Mouse (Mus musculus) gastrocnemius, postnatal 36 days (tissue): Measurements from ENCODE around the gene Gm10715. TPM values are rescaled to one million over a fixed set of nuclear protein-coding genes. Genes with fewer than 3 reads are reported as not detected.
"Not testable (repeated sequence)": the region's sequence is repeated elsewhere in the genome, so short reads cannot be mapped to it uniquely, and the experiment has no call there.

Source experiments
- DNase-seq, 2 experiments: peaks; one replicate each; pipeline ENCODE4 v3.0.0; 2022
- intact Hi-C: fragments of 180-260 bp; cut with DNase I; formaldehyde crosslinking; loops from one replicate; pipeline ENCODE4 v1.15.1; 2025
- long read RNA-seq, 2 experiments: library from polyadenylated mRNA; stranded (forward); transcript quantifications; one replicate each; pipeline ENCODE4 v2.0.0; 2021
- total RNA-seq, 2 experiments: library from RNA; stranded (reverse); gene quantifications; 2 replicates each; pipeline ENCODE4 v1.2.3; 2021

Gm10715 gene
- not detected for total RNA-seq
- long read RNA-seq, experiment 1: 0 reads
- long read RNA-seq, experiment 2: 0 reads

- DNase-seq, intact Hi-C loops: not testable (repeated sequence)
These were observed at the start of gene Gm10715 for GRCm38 (mm10) chr9:3036577-3036976. Gene Gm10715 (plus strand): TSS chr9:3036877.

GRCm38 (mm10) chr9:3000445-3000972 is 36.2 kb upstream of the Gm10715 start, which contains the start of gene Gm10722:
Gene Gm10722 (plus strand): TSS chr9:3000922.
- peak in 1 of 2 experiments; percentile 46 for DNase-seq
- intact Hi-C loops: not testable (repeated sequence)

- DNase-seq: peak in 1 of 2 experiments; percentile 70
- intact Hi-C loops: not testable (repeated sequence)
These were observed 35.7 kb upstream of the Gm10715 start for GRCm38 (mm10) chr9:3001006-3001405.

DNA sequence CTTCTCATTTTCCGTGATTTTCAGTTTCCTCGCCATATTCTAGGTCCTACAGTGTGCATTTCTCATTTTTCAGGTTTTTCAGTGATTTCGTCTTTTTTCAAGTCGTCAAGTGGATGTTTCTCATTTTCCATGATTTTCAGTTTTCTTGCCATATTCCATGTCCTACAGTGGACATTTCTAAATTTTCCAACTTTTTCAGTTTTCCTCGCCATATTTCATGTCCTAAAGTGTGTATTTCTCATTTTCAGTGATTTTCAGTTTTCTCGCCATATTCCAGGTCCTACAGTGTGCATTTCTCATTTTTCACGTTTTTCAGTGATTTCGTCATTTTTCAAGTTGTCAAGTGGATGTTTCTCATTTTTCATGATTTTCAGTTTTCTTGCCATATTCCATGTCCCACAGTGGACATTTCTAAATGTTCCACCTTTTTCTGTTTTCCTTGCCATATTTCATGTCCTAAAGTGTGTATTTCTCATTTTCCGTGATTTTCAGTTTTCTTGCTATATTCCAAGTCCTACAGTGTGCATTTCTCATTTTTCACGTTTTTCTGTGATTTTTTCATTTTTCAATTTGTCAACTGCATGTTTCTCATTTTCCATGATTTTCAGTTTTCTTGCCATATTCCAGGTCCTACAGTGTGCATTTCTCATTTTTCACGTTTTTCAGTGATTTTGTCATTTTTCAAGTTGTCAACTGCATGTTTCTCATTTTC is 34.6 kb upstream of the Gm10715 start:
- peak; percentile 100 for DNase-seq
- intact Hi-C loops: not testable (repeated sequence)

GRCm38 (mm10) chr9:3002794-3003396 is 33.8 kb upstream of the Gm10715 start, which contains the start of gene Gm11168:
Gene Gm11168 (plus strand): TSS chr9:3003346.
- DNase-seq, intact Hi-C loops: not testable (repeated sequence)

- intact Hi-C loops, DNase-seq: not testable (repeated sequence)
These were observed 30.5 kb upstream of the Gm10715 start for GRCm38 (mm10) chr9:3006179-3006578.

GRCm38 (mm10) chr9:3006636-3007035 is 30.0 kb upstream of the Gm10715 start:
- intact Hi-C loops: not testable (repeated sequence)
- peak; percentile 37 to 100 for DNase-seq

DNA sequence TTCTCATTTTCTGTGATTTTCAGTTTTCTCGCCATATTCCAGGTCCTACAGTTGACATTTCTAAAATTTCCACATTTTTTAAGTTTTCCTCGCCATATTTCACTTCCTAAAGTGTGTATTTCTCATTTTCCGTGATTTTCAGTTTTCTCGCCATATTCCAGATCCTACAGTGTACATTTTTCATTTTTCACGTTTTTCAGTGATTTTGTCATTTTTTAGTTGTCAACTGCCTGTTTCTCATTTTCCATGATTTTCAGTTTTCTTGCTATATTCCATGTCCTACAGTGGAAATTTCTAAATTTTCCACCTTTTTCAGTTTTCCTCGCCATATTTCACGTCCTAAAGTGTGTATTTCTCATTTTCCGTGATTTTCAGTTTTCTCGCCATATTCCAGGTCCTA is 29.4 kb upstream of the Gm10715 start:
- intact Hi-C loops, DNase-seq: not testable (repeated sequence)

- DNase-seq, intact Hi-C loops: not testable (repeated sequence)
These were observed 27.3 kb upstream of the Gm10715 start for GRCm38 (mm10) chr9:3009331-3009730.

GRCm38 (mm10) chr9:3012054-3012621 is 24.5 kb upstream of the Gm10715 start:
- intact Hi-C loops, DNase-seq: not testable (repeated sequence)

DNA sequence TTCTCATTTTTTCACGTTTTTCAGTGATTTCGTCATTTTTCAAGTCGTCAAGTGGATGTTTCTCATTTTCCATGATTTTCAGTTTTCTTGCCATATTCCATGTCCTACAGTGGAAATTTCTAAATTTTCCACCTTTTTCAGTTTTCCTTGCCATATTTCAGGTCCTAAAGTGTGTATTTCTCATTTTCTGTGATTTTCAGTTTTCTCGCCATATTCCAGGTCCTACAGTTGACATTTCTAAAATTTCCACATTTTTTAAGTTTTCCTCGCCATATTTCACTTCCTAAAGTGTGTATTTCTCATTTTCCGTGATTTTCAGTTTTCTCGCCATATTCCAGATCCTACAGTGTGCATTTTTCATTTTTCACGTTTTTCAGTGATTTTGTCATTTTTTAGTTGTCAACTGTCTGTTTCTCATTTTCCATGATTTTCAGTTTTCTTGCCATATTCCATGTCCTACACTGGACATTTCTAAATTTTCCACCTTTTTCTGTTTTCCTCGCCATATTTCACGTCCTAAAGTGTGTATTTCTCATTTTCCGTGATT is 23.9 kb upstream of the Gm10715 start, which contains the start of gene Gm10721:
TSS of gene Gm10721 (plus strand) at position 408 of the 547 bp plus-strand sequence.
- intact Hi-C loops, DNase-seq: not testable (repeated sequence)

GRCm38 (mm10) chr9:3015354-3015753 is 21.3 kb upstream of the Gm10715 start, which contains the start of gene Gm10720:
Gene Gm10720 (plus strand): TSS chr9:3015654.
- intact Hi-C loops, DNase-seq: not testable (repeated sequence)

DNA sequence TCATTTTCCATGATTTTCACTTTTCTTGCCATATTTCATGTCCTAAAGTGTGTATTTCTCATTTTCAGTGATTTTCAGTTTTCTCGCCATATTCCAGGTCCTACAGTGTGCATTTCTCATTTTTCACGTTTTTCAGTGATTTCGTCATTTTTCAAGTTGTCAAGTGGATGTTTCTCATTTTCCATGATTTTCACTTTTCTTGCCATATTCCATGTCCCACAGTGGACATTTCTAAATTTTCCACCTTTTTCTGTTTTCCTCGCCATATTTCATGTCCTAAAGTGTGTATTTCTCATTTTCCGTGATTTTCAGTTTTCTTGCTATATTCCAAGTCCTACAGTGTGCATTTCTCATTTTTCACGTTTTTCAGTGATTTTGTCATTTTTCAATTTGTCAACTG is 20.8 kb upstream of the Gm10715 start:
- intact Hi-C loops: not testable (repeated sequence)
- peak in 1 of 2 experiments; percentile 21 for DNase-seq

DNA sequence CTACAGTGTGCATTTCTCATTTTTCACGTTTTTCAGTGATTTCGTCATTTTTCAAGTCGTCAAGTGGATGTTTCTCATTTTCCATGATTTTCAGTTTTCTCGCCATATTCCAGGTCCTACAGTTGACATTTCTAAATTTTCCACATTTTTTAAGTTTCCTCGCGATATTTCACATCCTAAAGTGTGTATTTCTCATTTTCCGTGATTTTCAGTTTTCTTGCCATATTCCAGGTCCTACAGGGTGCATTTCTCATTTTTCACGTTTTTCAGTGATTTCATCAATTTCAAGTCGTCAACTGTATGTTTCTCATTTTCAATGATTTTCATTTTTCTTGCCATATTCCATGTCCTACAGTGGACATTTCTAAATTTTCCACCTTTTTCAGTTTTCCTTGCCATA is 19.6 kb upstream of the Gm10715 start, which contains the start of gene Gm10719:
TSS of gene Gm10719 (plus strand) at position 301 of the 400 bp plus-strand sequence.
- intact Hi-C loops, DNase-seq: not testable (repeated sequence)

GRCm38 (mm10) chr9:3018944-3019343 is 17.7 kb upstream of the Gm10715 start:
- DNase-seq: peak; percentile 97 to 100
- intact Hi-C loops: not testable (repeated sequence)

GRCm38 (mm10) chr9:3019835-3020727 is 16.6 kb upstream of the Gm10715 start:
- peak; percentile 72 to 93 for DNase-seq
- intact Hi-C loops: not testable (repeated sequence)

DNA sequence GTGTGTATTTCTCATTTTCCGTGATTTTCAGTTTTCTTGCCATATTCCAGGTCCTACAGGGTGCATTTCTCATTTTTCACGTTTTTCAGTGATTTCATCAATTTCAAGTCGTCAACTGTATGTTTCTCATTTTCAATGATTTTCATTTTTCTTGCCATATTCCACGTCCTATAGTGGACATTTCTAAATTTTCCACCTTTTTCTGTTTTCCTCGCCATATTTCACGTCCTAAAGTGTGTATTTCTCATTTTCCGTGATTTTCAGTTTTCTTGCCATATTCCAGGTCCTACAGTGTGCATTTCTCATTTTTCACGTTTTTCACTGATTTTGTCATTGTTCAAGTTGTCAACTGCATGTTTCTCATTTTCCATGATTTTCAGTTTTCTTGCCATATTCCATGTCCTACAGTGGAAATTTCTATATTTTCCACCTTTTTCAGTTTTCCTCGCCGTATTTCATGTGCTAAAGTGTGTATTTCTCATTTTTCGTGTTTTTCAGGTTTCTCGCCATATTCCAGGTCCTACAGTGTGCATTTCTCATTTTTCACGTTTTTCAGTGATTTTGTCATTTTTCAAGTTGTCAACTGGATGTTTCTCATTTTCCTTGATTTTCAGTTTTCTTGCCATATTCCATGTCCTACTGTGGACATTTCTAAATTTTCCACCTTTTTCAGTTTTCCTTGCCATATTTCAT is 14.2 kb upstream of the Gm10715 start:
- intact Hi-C loops: not testable (repeated sequence)

DNA sequence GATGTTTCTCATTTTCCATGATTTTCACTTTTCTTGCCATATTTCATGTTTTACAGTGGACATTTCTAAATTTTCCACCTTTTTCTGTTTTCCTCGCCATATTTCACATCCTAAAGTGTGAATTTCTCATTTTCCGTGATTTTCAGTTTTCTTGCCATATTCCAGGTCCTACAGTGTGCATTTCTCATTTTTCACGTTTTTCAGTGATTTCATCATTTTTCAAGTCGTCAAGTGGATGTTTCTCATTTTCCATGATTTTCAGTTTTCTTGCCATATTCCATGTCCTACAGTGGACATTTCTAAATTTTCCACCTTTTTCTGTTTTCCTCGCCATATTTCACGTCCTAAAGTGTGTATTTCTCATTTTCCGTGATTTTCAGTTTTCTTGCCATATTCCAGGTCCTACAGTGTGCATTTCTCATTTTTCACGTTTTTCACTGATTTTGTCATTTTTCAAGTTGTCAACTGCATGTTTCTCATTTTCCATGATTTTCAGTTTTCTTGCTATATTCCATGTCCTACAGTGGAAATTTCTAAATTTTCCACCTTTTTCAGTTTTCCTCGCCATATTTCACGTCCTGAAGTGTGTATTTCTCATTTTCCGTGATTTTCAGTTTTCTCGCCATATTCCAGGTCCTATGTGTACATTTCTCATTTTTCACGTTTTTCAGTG is 13.2 kb upstream of the Gm10715 start, which contains the start of gene Gm10718:
TSS of gene Gm10718 (plus strand) at position 236 of the 673 bp plus-strand sequence.
- peak; percentile 14 to 70 for DNase-seq

More for the DNA sequence above, 14.2 kb upstream of the Gm10715 start:
- peak; percentile 54 to 86 for DNase-seq

More for the DNA sequence above, 13.2 kb upstream of the Gm10715 start, which contains the start of gene Gm10718:
- intact Hi-C loops: not testable (repeated sequence)
